Mouse (Mus musculus) G1E (cell line): ENCODE measurements around the gene Hspa4l.

Source experiments
- CTCF ChIP-seq: IDR thresholded peaks from 2 replicates; pipeline ENCODE4 v1.5.1; 2012; ENCODE audit warnings: low read depth, low read length, inconsistent platforms, mixed read lengths
- GATA1 ChIP-seq: IDR thresholded peaks from 2 replicates; pipeline ENCODE4 v1.6.1; 2012; ENCODE audit warnings: borderline replicate concordance, low read length, inconsistent platforms, mixed read lengths
- POLR2AphosphoS5 ChIP-seq: IDR thresholded peaks from 2 replicates; pipeline ENCODE4 v1.6.1; 2012; ENCODE audit warnings: low read depth, low read length, inconsistent platforms; ENCODE audit not compliant: insufficient replicate concordance
- TAL1 ChIP-seq: conservative IDR thresholded peaks from 2 replicates; pipeline ENCODE4 v1.6.1; 2012; ENCODE audit warnings: low read depth, low read length, inconsistent platforms, mixed read lengths

- no peak for TF ChIP-seq CTCF
- no peak for TF ChIP-seq POLR2AphosphoS5
- no peak for TF ChIP-seq TAL1
- no peak for TF ChIP-seq GATA1
These were observed 62.6 kb downstream of the Hspa4l start for GRCm38 (mm10) chr3:40806871-40807270.
